Mouse (Mus musculus) lung, postnatal 0 days (tissue): ENCODE results near the gene C5ar1. TPM values are rescaled to one million over a fixed set of nuclear protein-coding genes. Genes with fewer than 3 reads are reported as not detected.

Source experiments
- ATAC-seq: fragments of 200-750 bp; cut with Nextera tagmentation; 2 replicates; pipeline ENCODE4 v1.8.0; 2017; ENCODE audit warnings: moderate library complexity
- DNase-seq: peaks from one replicate; pipeline ENCODE4 v3.0.0-alpha.2; 2016; ENCODE audit warnings: low spot score
- H3K27ac ChIP-seq: fragments of 300-500 bp; sonication (generic); 2 replicates; pipeline ENCODE4 v1.5.1; 2014; ENCODE audit warnings: antibody characterized with exemption, mild to moderate bottlenecking, low read length, mixed read lengths
- H3K27me3 ChIP-seq: fragments of 300-500 bp; sonication (generic); replicated peaks from 2 replicates; pipeline ENCODE4 v1.6.1; 2014; ENCODE audit warnings: low read length, mixed read lengths; ENCODE audit not compliant: insufficient read depth
- H3K36me3 ChIP-seq: fragments of 300-500 bp; sonication (generic); 2 replicates; pipeline ENCODE4 v1.6.1; 2014; ENCODE audit warnings: low read length, mixed read lengths; ENCODE audit not compliant: insufficient read depth
- H3K4me1 ChIP-seq: fragments of 300-500 bp; sonication (generic); 2 replicates; pipeline ENCODE4 v1.6.1; 2014; ENCODE audit warnings: antibody characterized with exemption, low read depth, low read length, mixed read lengths; ENCODE audit not compliant: insufficient read depth
- H3K4me2 ChIP-seq: fragments of 300-500 bp; sonication (generic); replicated peaks from 2 replicates; pipeline ENCODE4 v1.6.1; 2014; ENCODE audit warnings: low read depth, mild to moderate bottlenecking, low read length, moderate library complexity, mixed read lengths
- H3K4me3 ChIP-seq: fragments of 300-500 bp; sonication (generic); 2 replicates; pipeline ENCODE4 v1.5.1; 2014; ENCODE audit warnings: low read depth, low read length
- H3K9ac ChIP-seq: fragments of 300-500 bp; sonication (generic); replicated peaks from 2 replicates; pipeline ENCODE4 v1.6.1; 2014; ENCODE audit warnings: low read depth, mild to moderate bottlenecking
- H3K9me3 ChIP-seq: fragments of 300-500 bp; sonication (generic); 2 replicates; pipeline ENCODE4 v1.6.1; 2016; ENCODE audit warnings: low read length, mixed read lengths
- CTCF ChIP-seq: IDR thresholded peaks from 2 replicates; pipeline ENCODE4 v1.5.1; 2016; ENCODE audit warnings: antibody characterized with exemption, mild to moderate bottlenecking
- EP300 ChIP-seq: IDR thresholded peaks from 2 replicates; pipeline ENCODE4 v1.6.1; 2016; ENCODE audit warnings: antibody characterized with exemption, mild to moderate bottlenecking, control low read depth
- WGBS: fragments of 180-500 bp; shearing (Covaris S2); extraction: QIAGEN DNeasy Blood & Tissue Kit; methylation state at CpG from one replicate; pipeline ENCODE4 v1.1.7; 2014; 5-methylcytosine and 5-hydroxymethylcytosine counted together
- polyA plus RNA-seq: library from polyadenylated mRNA; unstranded; fragments of >200 nt; fragmentation: Nextera tagmentation; extraction: Ambion mirVana; gene quantifications from 2 replicates; pipeline ENCODE4 v1.2.1, GENCODE M21; 2015

The C5ar1 gene
- polyA plus RNA-seq, 1 experiment from 2014 or later = 11.8 TPM

- WGBS = 29% methylated on average over 4 of the region's 4 CpGs
- no peak overlapping the region for H3K27ac ChIP-seq
These were observed 5.1 kb downstream of the C5ar1 start for GRCm38 (mm10) chr7:16254195-16254594.

GRCm38 (mm10) chr7:16250687-16251086 is 8.7 kb downstream of the C5ar1 start:
- H3K4me3 ChIP-seq = no peak overlapping the region
- 72% methylated on average over 5 of the region's 5 CpGs for WGBS
- DNase-seq (no peak), ATAC-seq (no peak)
- no peak overlapping the region for H3K4me2 ChIP-seq
- no peaks in the 10 kb centered on the region for H3K36me3 ChIP-seq
- no peaks in the 10 kb centered on the region for H3K9me3 ChIP-seq
- H3K4me1 ChIP-seq = no peaks in the 10 kb centered on the region
- no peak overlapping the region for H3K27ac ChIP-seq
- H3K27me3 ChIP-seq = no peaks in the 10 kb centered on the region
- no peak for TF ChIP-seq CTCF
- TF ChIP-seq EP300 = no peak
- no peak overlapping the region for H3K9ac ChIP-seq

More at GRCm38 (mm10) chr7:16254195-16254594, 5.1 kb downstream of the C5ar1 start:
- Histone ChIP-seq H3K4me1 (no peaks in the 10 kb centered on the region), H3K4me3 (no peak overlapping the region), H3K9ac (no peak overlapping the region), H3K4me2 (no peak overlapping the region), H3K27me3 (no peaks in the 10 kb centered on the region), H3K36me3 (no peaks in the 10 kb centered on the region), H3K9me3 (no peaks in the 10 kb centered on the region)
- no peak for ATAC-seq
- TF ChIP-seq EP300 (no peak), CTCF (no peak)
- no peak for DNase-seq

GRCm38 (mm10) chr7:16245958-16246357 is 13.4 kb downstream of the C5ar1 start:
- Histone ChIP-seq H3K4me1 (peaks cover 6% of the 10 kb centered on the region; the same call in 1 of the 2 replicates), H3K4me3 (no peak overlapping the region), H3K9me3 (no peaks in the 10 kb centered on the region), H3K27me3 (no peaks in the 10 kb centered on the region), H3K4me2 (no peak overlapping the region), H3K27ac (no peak overlapping the region), H3K9ac (no peak overlapping the region), H3K36me3 (no peaks in the 10 kb centered on the region)
- TF ChIP-seq CTCF (no peak), EP300 (no peak)
- ATAC-seq (peak; percentile 13; the same call in 1 of the 2 replicates), DNase-seq (no peak)
- 32% methylated on average over 2 of the region's 4 CpGs for WGBS

GRCm38 (mm10) chr7:16244067-16244466 is 15.3 kb downstream of the C5ar1 start, which contains the start of gene C5ar2:
Gene C5ar2, minus strand, starts transcription at chr7:16244154.
- peak within 1 kb of the TSS; percentile 52; the same call in 1 of the 2 replicates for H3K27ac ChIP-seq
- WGBS = 31% methylated on average over 5 of the region's 5 CpGs
- DNase-seq (peak; percentile 79), ATAC-seq (peak; percentile 77)
- no peak within 1 kb of the TSS for H3K9ac ChIP-seq
- H3K4me2 ChIP-seq = 0 out of 2 replicates have a peak within 1 kb of the TSS, but pooled peaks have one; percentile 8
- TF ChIP-seq CTCF (no peak), EP300 (no peak)
- no peak within 1 kb of the TSS for H3K4me3 ChIP-seq
- no peaks in the 10 kb centered on the region for H3K9me3 ChIP-seq
- no peaks in the 10 kb centered on the region for H3K36me3 ChIP-seq
- H3K4me1 ChIP-seq = peaks cover 6% of the 10 kb centered on the region; the same call in 1 of the 2 replicates
- no peaks in the 10 kb centered on the region for H3K27me3 ChIP-seq

- H3K4me1 ChIP-seq = peaks cover 6% of the 10 kb centered on the region; the same call in 1 of the 2 replicates
- no peak for TF ChIP-seq CTCF
- no peak for TF ChIP-seq EP300
- 77% methylated on average over 6 of the region's 6 CpGs for WGBS
- H3K27ac ChIP-seq = no peak overlapping the region
- no peaks in the 10 kb centered on the region for H3K27me3 ChIP-seq
- ATAC-seq (no peak), DNase-seq (no peak)
- H3K9ac ChIP-seq = no peak overlapping the region
- H3K4me3 ChIP-seq = no peak overlapping the region
- no peaks in the 10 kb centered on the region for H3K9me3 ChIP-seq
- H3K36me3 ChIP-seq = no peaks in the 10 kb centered on the region
- H3K4me2 ChIP-seq = no peak overlapping the region
These were observed 17.1 kb downstream of the C5ar1 start for GRCm38 (mm10) chr7:16242198-16242597.

- WGBS = 54% methylated on average over 11 of the region's 11 CpGs
- ATAC-seq (no peak), DNase-seq (no peak)
These were observed 17.6 kb downstream of the C5ar1 start for GRCm38 (mm10) chr7:16241787-16242186.

More at GRCm38 (mm10) chr7:16241787-16242186, 17.6 kb downstream of the C5ar1 start:
- Histone ChIP-seq H3K9ac (no peak overlapping the region), H3K4me2 (no peak overlapping the region), H3K27me3 (no peaks in the 10 kb centered on the region), H3K9me3 (no peaks in the 10 kb centered on the region), H3K36me3 (no peaks in the 10 kb centered on the region), H3K4me3 (no peak overlapping the region), H3K4me1 (peaks cover 6% of the 10 kb centered on the region; the same call in 1 of the 2 replicates), H3K27ac (no peak overlapping the region)
- TF ChIP-seq EP300 (no peak), CTCF (peak; percentile 7; the same call in 1 of the 2 replicates)
